Mouse (Mus musculus) ES-CJ7 (cell line): ENCODE data around the gene Gm2a.

Experiments used
- DNase-seq: peaks from one replicate; pipeline ENCODE4 v3.0.0; 2011; ENCODE audit warnings: low read depth, low spot score

Gm2a gene

DNA sequence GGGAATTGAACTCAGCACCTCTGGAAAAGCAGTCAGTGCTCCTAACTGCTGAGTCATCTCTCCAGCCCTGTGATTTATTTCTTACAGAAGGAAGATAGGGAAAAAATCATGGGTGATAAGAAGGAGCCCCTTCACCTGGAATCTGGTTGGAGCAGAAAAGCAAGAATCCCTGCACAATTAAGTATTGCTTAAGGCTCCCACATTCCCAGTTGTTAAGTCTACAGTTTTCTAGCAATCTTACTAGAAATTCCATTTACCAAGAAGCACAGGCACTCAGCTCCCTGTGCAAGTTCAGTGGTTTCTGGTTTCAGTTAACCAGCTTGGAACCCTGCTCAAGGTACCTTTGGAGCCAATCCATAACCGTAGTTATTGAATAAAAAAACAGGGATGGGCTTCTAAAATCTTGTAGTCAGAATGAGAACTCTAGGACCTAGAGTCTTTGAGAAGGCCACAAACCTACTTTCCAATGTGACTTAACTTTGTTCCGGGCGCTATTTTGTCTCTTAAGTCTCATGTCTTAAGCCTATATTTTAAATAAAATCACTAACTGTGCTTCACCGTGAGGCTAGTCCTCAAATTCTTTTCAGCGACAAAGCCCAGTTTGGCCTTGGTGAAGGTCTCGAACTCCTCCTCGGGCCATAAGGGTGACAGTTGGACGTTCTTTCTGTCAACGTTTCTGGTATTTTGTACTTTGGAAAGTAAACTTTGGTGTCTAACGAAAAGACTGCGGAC is 1.0 kb upstream of the Gm2a start:
- no peak for DNase-seq

DNA sequence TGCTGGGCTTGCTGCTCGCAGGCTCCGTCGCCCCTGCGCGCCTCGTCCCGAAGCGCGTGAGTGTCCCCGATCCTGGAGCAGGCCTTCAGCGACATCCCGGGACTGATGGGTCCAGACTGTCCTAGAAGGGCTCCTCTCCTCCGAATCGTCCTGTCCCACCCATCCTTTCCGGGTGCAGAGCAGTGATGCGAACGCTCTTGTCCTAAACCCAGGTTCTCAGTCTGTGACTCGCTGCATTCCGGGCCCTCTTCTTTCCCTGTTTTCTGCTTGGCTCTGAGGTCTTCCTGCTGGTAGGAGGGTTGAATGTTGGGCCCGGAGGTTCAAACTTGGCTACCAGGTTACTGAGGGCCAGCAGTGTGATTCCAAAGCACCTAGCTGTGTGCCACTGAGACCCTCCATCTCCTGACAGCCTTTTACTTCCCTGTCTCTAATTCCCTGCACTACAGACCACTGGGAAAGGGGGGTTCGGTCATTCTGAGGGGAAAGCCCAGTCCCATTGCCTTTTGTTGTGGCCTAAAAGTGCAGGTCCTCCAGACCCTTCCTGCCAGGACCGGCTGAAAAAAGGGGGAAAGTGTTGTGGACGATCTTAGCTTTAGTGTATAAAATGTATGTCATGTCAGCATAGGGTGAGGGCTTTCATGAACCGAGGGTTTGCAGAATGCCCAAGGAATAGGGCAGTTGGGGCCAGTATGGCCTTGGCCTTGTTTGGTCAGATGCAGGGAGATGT is 437 bp downstream of the Gm2a start:
- no peak for DNase-seq

DNA sequence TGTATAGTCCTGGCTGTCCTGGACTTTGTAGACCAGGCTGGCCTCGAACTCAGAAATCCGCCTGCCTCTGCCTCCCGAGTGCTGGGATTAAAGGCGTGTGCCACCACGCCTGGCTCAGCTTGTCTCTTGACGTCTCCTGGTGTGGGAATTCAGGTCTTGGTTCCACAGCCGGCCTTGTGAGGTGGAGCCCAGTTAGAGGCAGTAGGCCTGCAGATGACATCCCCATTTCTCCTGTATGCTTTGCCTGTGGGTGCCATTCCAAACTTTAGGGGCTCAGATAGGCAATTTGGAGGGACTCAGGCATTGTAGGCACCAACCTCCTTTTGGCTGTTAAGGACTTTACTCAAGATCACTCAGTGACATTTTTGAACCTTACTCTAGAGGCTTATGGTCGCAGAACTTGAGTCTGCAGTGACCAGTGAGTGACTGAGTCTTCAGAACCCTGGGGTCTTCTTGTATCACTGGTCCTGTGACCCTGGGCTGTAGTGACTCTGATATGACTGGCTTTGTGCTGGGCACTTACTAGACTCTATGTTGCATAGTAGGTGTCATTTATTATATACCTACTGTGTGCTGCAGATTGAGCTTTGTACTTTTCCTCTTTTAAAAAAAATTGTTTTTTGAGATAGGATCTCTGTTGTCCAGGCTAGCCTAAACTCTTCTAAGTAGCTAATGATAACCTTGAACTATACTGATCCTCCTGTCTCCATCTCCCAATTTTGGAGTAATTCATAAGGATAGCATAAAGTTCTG is 1.3 kb downstream of the Gm2a start:
- no peak for DNase-seq

DNA sequence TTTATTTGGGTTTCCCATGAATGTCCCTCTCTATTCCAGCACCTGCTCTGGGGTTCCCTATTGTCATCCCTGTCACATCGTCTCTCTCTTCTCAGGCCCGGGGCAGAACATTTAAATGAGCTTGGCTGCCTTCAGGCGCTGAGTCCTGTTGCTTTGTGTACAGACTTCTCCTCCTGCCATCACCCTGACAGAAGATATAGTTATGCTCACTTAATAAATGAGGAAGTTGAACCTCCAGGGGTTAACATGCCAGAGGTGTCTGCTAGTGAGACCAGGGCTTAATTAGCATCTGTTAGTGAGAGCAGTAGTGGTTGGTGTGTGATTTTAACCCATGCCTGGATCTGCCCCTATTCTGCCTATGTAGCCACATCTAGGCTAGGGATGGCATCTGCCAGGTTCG is 2.0 kb downstream of the Gm2a start:
- no peak for DNase-seq

DNA sequence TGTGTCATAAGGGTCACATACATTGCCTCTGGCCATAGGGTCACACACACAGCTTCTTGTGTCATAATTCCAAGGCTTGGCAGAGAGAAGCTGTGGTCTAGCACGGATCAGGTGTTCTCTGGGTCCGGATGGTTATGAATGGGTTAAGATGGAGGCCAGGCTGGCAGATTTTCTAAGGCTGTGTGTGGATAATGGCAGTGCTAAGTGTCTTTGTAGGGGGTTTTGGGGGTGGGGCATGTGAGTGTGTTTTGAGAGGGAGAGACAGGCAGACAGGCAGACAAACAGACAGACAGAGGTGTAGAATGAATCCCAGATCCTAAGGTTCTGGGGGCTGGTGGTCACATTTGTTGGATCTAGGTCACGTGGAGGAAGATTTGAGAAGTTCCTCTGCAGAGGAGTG is 4.1 kb downstream of the Gm2a start:
- DNase-seq = no peak

DNA sequence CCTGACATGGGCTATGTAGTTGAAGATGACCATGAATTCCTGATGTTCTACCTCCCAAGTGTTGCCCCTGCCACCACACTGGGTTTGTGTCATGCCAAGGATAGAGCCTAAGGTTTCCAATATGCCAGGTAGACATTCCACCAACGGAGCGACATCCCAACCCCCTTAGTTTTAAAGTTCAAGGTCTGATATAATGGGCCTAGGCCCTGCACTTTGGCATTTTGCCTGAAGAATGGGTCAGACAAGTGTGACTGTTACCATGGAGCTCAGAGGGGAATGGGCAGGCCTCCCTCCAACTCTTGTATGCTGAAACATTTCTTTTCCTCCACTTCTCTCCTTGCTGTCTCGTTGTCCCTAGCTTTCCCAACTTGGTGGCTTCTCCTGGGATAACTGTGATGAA is 5.3 kb downstream of the Gm2a start:
- no peak for DNase-seq

DNA sequence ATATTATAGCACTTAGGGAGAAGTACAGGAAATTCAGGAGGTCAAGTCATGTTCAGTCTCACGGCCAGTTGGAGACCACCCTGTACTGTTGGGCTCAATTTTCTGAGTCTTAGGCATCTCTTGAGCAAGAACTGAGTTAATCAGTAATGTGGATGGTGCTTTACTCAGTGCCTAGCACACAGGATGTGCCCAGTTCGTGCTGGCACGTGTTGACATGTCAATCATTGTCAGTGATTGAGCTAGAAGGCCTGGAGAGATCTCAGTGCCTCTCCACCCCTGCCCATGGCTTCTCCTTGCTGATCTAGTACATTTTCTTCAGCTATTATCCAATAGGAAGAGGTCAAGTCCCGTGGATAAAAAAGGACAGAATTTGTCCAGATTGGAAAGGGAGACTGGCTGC is 7.5 kb downstream of the Gm2a start:
- DNase-seq = no peak

DNA sequence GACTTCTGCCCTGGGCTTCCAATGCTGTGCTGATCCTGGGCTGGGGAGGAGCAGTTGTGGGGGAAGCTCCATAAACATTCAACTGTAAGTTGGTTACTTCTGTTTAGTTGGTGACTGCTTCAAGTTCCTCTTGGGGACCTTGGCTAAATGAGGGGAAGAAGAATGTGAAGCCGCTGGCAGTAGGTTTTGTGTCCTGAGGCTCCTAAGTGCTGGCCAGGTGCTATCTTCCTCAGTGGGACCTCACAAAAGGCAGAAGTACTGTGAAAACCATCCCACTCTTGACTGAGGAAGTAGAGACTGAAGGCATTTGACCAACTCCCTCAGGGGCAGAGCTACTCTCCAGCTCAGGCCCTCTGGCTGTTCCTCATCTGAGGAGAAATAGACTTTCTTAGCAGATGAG is 8.7 kb downstream of the Gm2a start:
- DNase-seq = no peak

DNA sequence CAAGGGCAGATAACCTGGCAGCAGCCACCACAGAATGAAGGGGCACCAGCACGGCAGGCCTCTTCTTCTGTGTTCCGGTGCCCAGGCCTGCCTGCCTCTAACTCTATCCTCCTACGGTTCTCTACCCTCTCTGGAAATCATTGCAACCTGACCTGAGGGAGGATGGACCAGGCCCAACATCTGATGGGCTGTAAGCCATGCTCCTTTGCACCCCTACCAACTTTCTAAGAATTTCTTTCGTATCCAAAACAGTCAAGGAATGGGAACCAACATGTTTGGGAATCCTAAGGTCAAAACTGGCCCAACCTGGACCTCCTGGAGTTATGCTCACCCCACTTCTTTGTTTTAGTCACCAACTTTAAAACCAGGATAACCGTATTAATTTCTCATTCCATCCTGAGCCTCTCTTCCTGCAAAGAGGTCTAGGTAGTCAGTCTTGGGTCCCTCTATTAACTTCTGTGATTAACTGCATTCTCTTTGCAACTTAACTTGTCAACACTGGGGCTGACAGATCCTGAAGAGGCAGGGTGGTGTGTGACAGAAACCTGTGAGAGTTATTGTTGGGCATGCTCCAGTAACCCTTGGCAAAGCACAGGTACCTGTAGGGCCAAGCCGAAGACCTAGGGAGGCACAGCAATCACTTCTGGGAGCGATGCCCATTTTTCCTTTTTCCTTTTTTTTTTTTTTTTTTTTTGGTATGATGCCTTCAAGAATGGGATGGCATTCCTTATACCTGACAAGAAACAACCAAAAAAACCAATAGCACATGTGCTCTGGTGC is 11.8 kb downstream of the Gm2a start:
- DNase-seq = no peak

DNA sequence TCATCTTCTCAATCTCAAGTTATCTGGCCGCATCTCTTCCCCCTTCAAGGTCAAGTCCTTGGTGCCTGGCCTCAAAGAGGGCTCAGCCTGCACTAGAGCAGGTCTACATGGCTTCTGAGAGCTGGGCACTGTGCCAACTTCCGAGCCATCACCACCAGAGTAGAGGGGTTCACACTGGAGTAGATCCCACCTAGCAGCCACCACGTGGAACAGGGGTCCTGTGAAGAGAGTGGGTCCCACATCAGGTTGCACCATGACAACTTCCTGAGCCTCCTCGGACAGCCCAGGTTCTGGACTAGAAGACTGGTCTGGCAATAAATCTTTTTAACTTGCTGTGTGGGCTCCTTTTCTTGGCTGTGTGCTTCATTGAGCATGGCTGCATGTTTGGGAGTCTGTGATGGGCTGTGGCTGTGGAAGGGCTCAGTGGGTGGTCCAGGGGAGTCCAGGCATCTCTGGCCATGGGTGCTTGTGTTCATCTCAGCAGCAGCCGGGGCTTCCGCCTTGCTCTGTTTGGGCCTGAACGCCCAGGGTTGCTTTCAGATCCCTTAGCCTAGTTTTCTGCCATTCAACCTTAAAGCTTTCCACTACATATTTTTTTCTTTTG is 12.8 kb downstream of the Gm2a start:
- no peak for DNase-seq

DNA sequence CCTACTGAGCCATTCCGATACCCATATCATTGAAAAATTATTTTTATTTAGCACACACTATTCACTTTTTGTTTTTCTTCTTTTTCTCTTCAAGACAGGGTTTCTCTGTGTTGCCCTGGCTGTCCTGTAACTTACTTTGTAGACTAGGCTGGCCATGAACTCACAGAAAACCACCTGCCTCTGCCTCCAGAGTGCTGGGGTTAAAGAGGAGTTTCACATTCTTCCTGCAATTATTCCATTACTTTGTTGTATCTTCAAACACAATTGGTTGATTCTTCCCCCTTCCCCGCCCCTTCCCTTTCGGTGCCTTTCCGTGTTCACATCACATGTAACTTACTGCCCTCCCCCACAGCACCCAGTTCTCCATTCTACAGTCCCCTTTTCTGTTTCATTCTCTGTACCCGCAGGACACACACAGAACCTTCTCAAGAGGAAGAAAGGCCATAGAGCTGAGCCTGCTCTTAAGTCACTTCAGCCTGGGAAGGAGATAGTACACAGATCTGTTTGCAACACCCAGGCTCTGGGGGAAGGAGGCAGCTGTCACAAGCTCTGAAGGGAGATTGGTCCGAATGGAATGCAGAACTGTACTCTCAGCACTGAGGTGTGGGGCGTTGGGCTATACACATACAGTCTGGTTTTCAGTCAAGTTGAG is 15.4 kb downstream of the Gm2a start:
- peak; percentile 63 for DNase-seq

DNA sequence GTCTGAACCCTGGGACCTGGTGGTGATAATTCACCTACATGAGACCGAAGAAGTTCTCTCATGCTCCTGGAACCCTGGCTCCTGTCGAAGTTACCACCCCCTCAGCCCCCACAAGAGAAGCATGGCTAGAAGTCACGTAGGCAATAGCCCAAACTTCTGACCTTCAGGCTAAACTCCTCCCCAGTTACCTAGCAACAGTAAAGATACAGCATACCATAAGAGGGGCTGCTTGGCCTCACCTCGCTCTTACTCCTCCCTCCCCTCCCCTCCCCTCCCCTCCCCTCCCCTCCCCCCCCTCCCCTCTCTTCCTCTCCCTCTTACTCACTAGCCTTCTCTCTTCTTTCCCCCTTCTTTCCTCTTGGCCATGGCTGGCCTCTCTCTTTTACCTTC is 15.9 kb downstream of the Gm2a start:
- DNase-seq = peak; percentile 69

DNA sequence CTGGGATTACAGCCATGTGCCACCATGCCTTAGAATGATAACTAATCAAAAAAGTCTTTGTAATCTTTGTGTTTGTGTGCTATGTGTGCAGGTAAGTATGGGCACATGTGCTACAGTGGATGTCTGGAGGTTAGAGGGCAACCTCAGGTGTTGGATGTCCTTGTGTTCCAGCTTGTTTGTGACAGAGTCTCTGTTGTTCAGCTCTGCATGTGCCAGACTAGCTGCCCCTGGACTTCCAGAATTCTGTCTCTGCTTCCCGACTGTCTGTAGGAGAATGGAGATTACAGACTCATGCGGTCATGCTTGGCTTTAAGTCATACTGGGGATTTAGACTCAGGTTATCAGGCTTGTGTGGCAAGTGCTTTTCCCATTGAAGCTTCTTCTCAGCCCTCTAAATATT is 16.4 kb downstream of the Gm2a start:
- DNase-seq = no peak

DNA sequence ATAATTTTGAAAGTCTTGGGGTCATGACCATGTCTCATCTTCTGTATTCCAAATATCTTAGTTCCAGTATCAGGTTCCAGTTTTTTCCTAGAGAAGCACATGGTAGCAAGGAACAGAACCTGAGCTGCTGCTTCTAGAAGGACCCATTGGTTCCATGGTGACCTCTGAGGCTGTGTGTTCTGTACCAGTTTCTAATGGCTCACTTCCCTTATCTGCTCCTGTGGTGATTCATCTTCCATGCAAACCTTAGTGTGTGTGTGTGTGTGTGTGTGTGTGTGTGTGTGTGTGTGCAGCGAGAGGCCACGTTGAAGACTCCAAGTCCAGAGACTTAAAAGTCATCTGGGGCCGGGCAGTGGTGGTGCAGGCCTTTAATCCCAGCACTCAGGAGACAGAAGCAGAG is 18.1 kb downstream of the Gm2a start:
- no peak for DNase-seq

DNA sequence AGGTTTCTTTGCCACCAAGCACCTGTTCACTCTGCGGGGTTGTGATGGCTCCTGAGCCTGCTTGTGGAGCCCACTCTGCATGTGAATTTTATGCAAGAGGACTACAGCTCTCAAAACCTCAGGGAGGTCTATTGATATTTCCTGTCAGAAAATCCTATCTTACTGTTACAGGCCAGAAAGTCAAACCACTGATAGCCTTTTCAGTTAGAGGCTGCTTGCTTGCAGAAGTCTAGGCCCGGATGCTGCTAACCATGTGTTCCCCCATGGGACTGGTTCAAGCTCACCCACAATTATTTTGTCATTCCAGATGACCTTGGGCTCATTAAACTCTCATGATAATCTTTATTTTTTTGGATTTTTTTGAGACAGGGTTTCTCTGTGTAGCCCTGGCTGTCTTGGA is 19.1 kb downstream of the Gm2a start:
- DNase-seq = no peak

DNA sequence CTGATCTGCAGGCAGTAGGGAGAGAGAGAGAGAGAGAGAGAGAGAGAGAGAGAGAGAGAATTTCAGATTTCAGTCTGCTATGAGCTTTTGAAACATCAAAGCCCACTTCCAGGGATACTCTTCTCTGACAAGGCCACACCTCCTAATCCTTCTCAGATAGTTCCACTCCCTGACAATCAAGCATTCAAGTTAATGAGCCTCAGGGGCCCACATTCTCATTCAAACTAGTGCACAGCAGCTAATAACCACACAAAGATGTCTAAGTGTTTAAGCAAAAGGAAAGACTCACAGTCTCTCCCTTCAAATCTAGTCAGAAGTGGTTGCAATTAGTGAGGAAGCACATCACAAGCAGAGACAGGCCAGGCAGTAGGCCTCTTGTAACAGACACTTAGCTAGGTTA is 22.4 kb downstream of the Gm2a start:
- peak; percentile 35 for DNase-seq

DNA sequence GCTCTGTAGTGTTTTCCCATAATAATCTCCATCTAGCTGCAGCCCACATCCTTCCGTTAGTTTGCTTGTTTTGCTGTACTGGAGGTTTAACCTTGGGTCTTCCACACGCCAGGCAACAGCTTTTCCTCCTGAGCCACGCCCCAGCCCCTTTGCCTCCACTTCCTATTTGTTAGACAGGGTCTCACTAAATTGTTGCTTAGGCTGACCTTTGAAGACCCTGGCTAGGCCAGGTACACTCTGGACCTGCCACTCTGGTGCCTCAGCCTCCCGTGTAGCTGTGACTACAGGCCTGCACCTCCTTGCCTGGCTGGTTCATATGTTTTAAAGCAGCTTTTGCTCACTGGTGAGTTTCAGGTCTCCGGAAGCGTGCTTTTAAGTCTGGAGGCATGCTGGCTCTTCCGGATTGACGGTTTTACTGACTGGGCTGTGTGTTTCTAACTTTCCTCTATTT is 22.9 kb downstream of the Gm2a start:
- DNase-seq = peak; percentile 29

DNA sequence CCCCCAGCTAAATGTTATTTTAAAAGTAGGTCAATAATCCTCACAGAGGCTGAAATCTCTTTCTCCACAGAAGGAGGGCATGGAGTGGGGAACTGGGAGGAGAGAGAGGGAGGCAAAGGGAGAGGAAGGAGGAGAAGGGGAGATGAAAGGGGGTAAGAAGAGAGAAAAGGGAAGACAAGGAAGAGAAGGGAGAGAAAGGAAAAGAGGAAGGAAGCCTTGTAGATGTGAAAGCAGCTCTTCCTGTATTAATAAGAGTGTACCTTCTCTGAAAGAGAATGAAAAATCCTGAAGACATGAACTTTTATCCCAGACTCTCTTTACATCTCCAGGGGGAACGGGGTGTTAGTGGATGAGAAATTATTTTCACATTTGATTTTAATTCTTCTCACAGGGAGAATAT is 23.5 kb downstream of the Gm2a start:
- no peak for DNase-seq

DNA sequence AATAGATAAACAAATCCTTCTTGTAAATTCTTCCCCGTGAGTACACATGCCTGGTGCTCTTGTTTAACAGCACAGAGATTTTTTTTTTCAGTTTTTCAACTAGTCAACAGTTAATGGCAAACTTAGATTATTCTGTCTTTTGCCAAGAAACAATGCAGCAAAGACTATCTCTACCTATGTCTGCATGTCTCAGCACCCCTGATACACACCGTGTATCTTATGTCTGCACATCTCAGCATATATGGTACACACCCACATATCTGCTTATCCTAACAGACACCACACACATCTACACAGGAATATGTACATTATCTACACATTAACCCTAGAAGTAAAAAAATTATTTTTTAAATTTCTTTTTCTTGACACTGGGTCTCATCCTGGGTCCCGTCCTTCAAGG is 28.7 kb downstream of the Gm2a start:
- no peak for DNase-seq

DNA sequence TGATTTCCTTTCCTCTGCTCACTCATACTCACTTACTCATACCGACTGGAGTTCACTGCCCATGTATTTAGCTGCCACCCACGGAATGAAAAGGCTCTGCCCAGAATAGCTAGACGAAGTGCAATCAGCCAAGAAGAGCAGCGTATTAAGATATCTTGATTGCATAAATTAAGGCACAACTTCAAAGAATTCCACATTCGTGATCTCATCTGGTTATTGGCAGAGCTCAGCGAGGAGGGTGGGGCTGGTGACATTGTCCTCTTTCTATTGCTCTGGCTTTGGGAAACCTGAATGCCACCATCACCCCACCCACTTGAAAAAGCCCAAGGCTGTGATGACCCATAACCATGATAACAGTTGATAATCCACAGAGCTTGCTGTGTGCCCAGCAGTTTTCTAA is 30.0 kb downstream of the Gm2a start:
- DNase-seq = no peak

DNA sequence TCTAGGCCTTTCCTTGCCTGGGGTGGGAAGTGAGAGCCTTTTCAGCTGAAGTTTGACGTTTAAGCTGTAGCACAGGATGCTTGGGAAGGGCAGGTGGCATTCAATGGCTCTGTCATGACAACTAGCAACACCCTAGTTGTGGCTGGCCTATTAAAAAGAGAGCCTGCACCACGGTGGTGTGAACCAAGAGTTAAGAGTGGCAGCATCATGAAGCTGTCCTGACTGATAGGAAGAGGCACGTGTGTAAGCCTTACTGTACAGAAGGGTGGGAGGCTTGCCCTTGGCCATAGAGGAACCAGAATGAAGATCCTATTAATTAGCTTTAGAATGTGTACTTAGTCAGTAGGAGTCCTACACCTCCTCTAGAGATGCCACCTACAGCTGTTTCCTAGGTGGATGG is 30.5 kb downstream of the Gm2a start:
- no peak for DNase-seq
